Mouse (Mus musculus): ENCODE data around the gene Rd3l.

The Rd3l gene

GRCm38 (mm10) chr12:111980887-111981367 lies at the start of gene Rd3l:
Gene Rd3l (minus strand): TSS chr12:111981317.
- DNase-seq: no peak

DNA sequence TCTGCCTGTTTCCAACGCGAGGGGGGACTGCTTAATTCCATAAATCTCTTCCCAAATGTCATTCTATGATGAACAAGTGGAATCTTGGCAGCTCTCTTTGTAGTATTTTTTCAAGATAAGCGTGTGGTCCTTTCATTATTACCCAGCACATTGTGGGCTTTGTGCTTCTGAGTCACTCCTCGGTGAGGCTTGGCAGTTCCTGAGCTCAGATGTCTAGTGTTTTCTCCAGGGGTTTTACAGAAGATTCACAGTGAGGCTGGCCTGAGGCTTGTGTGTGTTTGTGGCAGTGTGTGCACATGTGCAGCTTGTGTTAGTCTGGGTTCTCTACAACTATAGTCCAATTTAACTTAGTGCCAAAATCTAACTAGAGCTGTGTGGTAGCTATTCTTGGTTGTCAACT lies 46.3 kb upstream of the Rd3l start:
- no peak for DNase-seq

GRCm38 (mm10) chr12:112025907-112026645 lies 45.0 kb upstream of the Rd3l start:
- no peak for DNase-seq

GRCm38 (mm10) chr12:112025457-112025856 lies 44.3 kb upstream of the Rd3l start:
- no peak for DNase-seq

- no peak for DNase-seq
Observed at GRCm38 (mm10) chr12:112024581-112025310, 43.6 kb upstream of the Rd3l start.

GRCm38 (mm10) chr12:112023306-112023705 lies 42.2 kb upstream of the Rd3l start:
- DNase-seq: no peak

DNA sequence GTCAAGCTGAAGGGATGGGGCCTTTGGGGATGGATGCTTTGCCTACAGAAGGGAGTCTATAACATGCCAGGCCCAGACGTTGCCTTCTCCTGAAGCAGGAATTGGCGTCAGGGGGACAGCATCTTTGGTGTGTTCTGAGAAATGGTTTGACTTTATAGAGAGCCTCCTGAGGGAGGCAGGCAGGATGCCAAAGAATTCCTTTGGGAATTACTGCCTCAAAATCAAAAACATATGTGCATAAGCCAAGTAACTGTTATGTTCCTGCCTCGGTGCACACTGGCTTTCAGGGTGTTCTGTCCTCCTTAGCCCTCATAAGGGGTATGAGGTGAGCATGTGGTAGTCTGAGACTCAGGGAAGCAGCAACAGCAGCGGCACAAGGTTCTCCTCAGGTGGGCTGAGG lies 35.2 kb upstream of the Rd3l start:
- no peak for DNase-seq

DNA sequence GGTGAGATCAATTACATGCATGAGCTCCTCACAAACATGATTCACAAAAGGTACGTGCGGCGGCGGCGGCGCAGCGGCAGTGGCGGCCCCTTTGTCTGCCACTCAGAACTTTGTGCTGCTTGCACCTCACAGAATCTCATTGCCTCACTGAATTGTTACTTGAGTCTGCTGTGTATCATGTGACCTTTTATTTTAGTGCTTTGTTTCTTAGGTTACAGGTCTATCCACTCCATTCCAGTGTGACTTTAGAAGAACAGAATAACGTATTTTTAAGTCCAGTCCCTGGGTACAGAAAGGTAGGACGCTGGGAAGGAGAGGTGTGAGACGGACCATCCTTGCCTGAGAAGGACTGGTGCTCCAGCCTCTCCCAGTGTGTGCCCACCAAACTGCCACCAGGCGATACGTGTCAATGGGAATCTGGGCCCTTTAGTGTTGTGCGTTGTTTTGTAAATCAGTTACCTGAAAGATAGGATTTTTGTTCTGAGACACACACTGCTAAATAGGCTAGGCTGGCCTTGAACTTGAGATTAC lies 32.2 kb upstream of the Rd3l start:
- DNase-seq: peak; percentile 30 to 57

- peak; percentile 65 to 73 for DNase-seq
Observed at GRCm38 (mm10) chr12:112012511-112013270, 31.6 kb upstream of the Rd3l start.

GRCm38 (mm10) chr12:112001223-112001622 lies 20.1 kb upstream of the Rd3l start:
- peak; percentile 86 to 89 for DNase-seq

DNA sequence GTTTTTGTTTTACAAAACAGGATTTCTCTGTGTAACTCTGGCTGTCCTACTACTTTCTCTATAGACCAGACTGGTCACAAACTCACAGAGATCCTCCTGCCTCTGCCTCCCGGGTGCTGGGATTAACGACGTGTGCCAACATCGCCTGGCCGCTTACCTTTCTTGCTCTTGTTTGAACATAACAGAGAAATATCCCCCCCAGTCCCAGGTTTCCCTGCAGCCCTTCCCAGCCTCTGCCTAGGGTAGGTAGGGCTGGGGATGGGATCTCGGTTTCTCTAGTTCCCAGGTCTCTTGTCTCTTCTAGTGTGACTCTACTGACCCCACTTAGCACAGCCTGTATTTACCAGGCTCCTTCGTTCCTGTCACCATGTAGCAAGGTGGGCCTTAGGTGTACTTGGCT lies 18.6 kb upstream of the Rd3l start:
- no peak for DNase-seq

DNA sequence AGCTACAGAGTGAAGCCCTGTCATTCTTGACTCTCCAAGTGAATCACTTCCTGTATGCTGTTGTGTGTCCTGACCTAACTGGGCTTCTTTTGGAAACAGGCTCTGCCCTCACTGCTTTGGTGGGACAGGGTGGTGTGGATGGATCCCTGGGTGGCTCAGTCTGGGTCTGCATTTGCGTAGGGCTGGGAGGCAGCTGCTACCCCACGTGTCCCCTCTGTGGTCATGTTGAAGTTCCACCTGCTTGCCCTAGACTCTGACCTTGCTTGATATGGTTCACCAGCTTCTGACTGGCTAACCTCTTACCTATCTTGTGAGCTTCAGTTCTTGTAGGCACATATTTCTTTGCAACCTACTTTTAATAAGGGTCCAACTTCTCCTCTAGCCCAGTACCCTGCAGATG lies 14.0 kb upstream of the Rd3l start:
- no peak for DNase-seq

- DNase-seq: no peak
Observed at GRCm38 (mm10) chr12:111992626-111993025, 11.5 kb upstream of the Rd3l start.

DNA sequence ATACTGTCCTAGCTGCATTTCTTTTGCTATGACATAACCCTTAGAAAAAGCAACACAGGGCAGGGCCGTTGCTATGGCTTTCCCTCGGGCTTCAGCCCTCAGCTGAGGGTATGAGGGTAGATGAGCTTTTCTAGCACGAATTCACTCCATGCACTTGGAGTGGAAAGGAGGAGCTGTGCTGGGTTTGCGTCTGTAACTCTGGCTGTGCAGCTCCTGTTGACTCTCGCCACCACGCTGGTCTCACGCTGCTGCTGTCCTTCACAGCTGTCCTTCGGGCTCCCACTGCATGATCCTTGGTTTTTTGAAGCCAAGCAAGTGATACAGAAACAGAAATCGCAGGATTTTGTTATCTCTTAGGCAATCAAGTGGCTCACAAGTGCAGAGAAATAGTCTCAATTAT lies 5.6 kb upstream of the Rd3l start:
- DNase-seq: no peak

DNA sequence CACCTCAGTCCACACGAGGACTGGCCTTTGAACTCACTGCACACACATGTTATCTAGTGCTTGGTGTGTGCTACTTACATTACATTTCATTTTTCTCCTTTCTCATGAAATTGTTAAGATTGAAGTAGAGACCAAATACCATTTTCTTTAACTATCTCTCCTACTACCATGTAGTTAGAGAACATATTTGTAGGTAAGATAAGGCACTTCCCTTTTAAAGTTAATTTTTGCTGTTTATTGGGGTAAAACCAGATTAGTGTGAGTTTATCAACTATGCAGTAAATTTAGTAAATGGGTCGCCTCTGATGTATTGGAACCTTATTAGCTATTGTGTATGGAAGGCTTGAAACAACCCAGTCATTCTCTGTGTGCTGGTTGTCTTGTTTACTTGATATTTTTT lies 2.0 kb upstream of the Rd3l start:
- no peak for DNase-seq

DNA sequence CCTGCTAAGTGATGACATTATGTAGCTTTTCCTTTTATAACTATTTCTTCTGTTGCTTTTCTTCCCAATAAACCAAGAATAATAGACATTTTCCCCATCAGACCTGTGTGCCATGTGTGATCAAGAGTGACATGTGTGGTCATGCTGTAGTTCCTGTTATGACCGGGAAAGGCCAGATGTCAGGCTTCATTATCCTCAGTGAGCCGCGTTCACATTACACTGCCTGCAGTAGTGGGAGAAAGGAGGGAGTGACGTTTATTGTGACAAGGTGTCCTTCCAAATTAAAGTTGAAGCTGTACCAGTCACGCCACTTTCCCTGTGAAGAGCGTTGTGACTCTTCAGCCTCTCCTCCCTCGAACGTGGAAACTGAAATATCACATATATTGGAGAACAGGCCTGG lies 714 bp upstream of the Rd3l start:
- DNase-seq: no peak

- DNase-seq: no peak
Observed at GRCm38 (mm10) chr12:111978274-111978673, 2.8 kb downstream of the Rd3l start.

DNA sequence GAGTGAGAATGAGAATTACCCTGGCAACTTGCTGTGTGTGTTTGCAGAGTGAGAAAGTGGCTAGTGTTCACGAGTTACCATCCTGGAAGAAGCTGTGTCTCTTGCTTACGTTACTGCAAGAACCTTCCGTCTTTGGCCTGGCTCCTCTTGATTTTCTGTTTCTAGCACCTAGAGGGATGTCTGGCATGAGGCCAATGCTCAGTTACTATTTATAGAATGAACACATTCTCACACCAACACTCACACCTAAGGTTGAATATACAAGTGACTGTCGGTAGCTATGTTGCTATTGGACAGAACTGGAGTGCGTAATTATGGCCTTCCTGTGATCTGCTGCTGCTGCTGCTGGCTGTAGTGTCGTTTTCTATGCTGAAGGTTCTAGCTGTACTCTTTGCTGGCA lies 4.0 kb downstream of the Rd3l start:
- DNase-seq: peak in 1 of 2 experiments; percentile 13

DNA sequence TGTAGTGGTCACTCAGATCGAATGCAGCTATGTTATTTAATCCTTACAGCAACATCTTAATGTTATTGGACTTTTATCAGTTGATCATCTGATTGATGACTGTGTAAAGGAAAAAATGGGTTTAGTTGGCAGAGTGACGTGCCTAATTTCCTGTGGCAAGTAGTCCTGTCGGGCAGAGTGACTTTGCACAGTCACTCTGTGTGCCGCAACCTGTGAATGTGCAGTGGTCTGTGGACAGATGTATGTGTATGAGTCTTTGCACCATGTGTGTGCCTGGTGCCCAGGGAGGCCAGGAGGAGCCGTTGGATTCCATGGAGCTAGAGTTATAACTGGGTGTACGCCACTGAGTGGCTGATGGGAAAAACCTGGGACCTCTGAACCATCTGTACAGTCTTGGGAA lies 6.5 kb downstream of the Rd3l start:
- DNase-seq: no peak

- no peak for DNase-seq
Observed at GRCm38 (mm10) chr12:111972504-111972903, 8.6 kb downstream of the Rd3l start.

GRCm38 (mm10) chr12:111971231-111971686 lies 9.9 kb downstream of the Rd3l start, which contains the start of gene Tdrd9:
Gene Tdrd9 (plus strand): TSS chr12:111971559.
- DNase-seq: no peak

DNA sequence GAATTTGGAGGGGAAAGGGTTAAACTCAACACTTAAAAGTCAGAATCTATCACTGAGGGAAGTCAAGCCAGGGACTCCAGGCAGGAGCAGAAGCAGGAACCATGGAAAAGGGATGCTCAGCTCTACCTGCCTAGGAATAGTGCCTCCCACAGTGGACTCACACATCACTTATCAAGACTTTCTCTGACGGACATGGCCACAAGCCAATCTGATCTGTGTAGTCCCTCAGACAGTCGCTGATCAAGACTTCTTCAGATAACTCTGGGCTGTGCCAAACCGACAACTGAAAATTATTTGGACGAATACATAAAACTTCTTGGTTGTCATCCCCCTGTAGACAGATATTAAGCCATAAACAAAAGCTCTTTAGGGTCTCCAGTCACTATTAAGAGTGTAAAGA lies 11.0 kb downstream of the Rd3l start:
- DNase-seq: no peak

DNA sequence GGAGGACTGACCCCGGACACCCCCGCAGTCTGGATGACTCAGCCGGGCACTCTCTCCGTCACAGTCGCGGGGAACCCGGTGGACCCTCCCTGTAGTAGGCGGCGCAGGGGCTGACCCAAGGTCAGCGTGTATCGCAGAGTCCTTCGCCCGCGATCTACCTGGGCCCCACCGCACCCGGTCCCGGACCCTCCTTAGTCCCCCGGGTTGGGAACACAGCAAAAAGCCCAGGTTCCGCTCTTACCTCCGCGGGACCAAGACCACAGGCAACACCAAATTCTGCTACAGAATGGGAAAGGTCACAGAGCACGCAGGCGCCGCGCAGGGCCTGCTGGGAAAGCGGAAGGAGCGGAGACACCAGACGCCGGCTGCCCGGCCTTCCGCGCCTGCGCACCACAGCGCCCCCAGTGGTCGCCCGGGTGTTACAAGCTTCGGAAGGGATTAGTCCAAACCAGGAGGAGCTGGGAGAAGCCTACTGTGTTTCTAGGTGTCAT lies 14.4 kb downstream of the Rd3l start, which contains the start of gene Atp5mpl:
TSS of gene Atp5mpl (minus strand) at position 295 of the 491 bp plus-strand sequence.
- DNase-seq: peak; percentile 99
